Mouse (Mus musculus) forebrain, embryonic 16.5 days (tissue): Measurements from ENCODE around the gene Myo16. TPM values are rescaled to one million over a fixed set of nuclear protein-coding genes. Genes with fewer than 3 reads are reported as not detected.

ENCODE experiments used
- ATAC-seq: fragments of 200-750 bp; cut with Nextera tagmentation; 2 replicates; pipeline ENCODE4 v1.8.0; 2017; ENCODE audit warnings: mild to moderate bottlenecking, moderate library complexity
- H3K27ac ChIP-seq: fragments of 300-500 bp; sonication (generic); 2 replicates; pipeline ENCODE4 v1.5.1; 2014; ENCODE audit warnings: low read length, control low read depth
- H3K27me3 ChIP-seq: fragments of 300-500 bp; sonication (generic); replicated peaks from 2 replicates; pipeline ENCODE4 v1.6.1; 2014; ENCODE audit warnings: low read length; ENCODE audit not compliant: control insufficient read depth, insufficient read depth
- H3K36me3 ChIP-seq: fragments of 300-500 bp; sonication (generic); 2 replicates; pipeline ENCODE4 v1.6.1; 2014; ENCODE audit not compliant: control insufficient read depth, insufficient read depth
- H3K4me1 ChIP-seq: fragments of 300-500 bp; sonication (generic); replicated peaks from 2 replicates; pipeline ENCODE4 v1.6.1; 2014; ENCODE audit warnings: low read length; ENCODE audit not compliant: control insufficient read depth, insufficient read depth
- H3K4me2 ChIP-seq: fragments of 300-500 bp; sonication (generic); 2 replicates; pipeline ENCODE4 v1.6.1; 2014; ENCODE audit warnings: mild to moderate bottlenecking, low read length, control low read depth
- H3K4me3 ChIP-seq: fragments of 300-500 bp; sonication (generic); replicated peaks from 2 replicates; pipeline ENCODE4 v1.5.1; 2014; ENCODE audit warnings: mild to moderate bottlenecking, low read length, control low read depth
- H3K9ac ChIP-seq: fragments of 300-500 bp; sonication (generic); replicated peaks from 2 replicates; pipeline ENCODE4 v1.6.1; 2014; ENCODE audit warnings: low read depth, low read length, control low read depth
- H3K9me3 ChIP-seq: fragments of 300-500 bp; sonication (generic); 2 replicates; pipeline ENCODE4 v1.6.1; 2016; ENCODE audit warnings: low read length; ENCODE audit not compliant: control insufficient read depth
- WGBS: fragments of 180-500 bp; shearing (Covaris S2); extraction: QIAGEN DNeasy Blood & Tissue Kit; methylation state at CpG from one replicate; pipeline ENCODE4 v1.1.7; 2014; 5-methylcytosine and 5-hydroxymethylcytosine counted together
- polyA plus RNA-seq: library from polyadenylated mRNA; unstranded; fragments of >200 nt; fragmentation: Nextera tagmentation; extraction: Ambion mirVana; gene quantifications from 2 replicates; pipeline ENCODE4 v1.2.1, GENCODE M21; 2015

Gene Myo16
- polyA plus RNA-seq, 1 experiment from 2014 or later, result 5.8 TPM

- Histone ChIP-seq H3K4me2 (no peak overlapping the region), H3K4me3 (no peak overlapping the region), H3K4me1 (peaks cover 17% of the 10 kb centered on the region), H3K27me3 (no peaks in the 10 kb centered on the region), H3K27ac (no peak overlapping the region), H3K36me3 (no peaks in the 10 kb centered on the region), H3K9me3 (no peaks in the 10 kb centered on the region), H3K9ac (no peak overlapping the region)
- 40% methylated on average over 12 of the region's 12 CpGs for WGBS
- no peak for ATAC-seq
Measured at GRCm38 (mm10) chr8:10307770-10308476, 154.2 kb downstream of the Myo16 start.

- 89% methylated on average over 2 of the region's 2 CpGs for WGBS
- ATAC-seq, result no peak
- Histone ChIP-seq H3K4me2 (no peak overlapping the region), H3K9me3 (no peaks in the 10 kb centered on the region), H3K4me3 (no peak overlapping the region), H3K27me3 (no peaks in the 10 kb centered on the region), H3K36me3 (no peaks in the 10 kb centered on the region), H3K27ac (no peak overlapping the region), H3K9ac (no peak overlapping the region), H3K4me1 (peaks cover 7% of the 10 kb centered on the region)
Measured at GRCm38 (mm10) chr8:10310470-10310869, 156.8 kb downstream of the Myo16 start.

- no peaks in the 10 kb centered on the region for H3K9me3 ChIP-seq
- WGBS, result 83% methylated on average over 10 of the region's 10 CpGs
- H3K4me2 ChIP-seq, result no peak overlapping the region
- no peak overlapping the region for H3K27ac ChIP-seq
- ATAC-seq, result no peak
- H3K4me1 ChIP-seq, result peaks cover 7% of the 10 kb centered on the region
- no peaks in the 10 kb centered on the region for H3K27me3 ChIP-seq
- no peak overlapping the region for H3K4me3 ChIP-seq
- H3K9ac ChIP-seq, result no peak overlapping the region
- H3K36me3 ChIP-seq, result no peaks in the 10 kb centered on the region
Measured at GRCm38 (mm10) chr8:10312316-10312715, 158.6 kb downstream of the Myo16 start.

- Histone ChIP-seq H3K27me3 (no peaks in the 10 kb centered on the region), H3K27ac (no peak overlapping the region), H3K9me3 (no peaks in the 10 kb centered on the region), H3K36me3 (no peaks in the 10 kb centered on the region), H3K4me2 (no peak overlapping the region), H3K9ac (no peak overlapping the region), H3K4me3 (no peak overlapping the region), H3K4me1 (no peaks in the 10 kb centered on the region)
- ATAC-seq, result peak; percentile 62
- 42% methylated on average over 5 of the region's 5 CpGs for WGBS
Measured at GRCm38 (mm10) chr8:10316201-10316600, 162.5 kb downstream of the Myo16 start.

- H3K4me1 ChIP-seq, result no peaks in the 10 kb centered on the region
- 0 out of 2 replicates have a peak overlapping the region, but pooled peaks have one; percentile 24 for H3K27ac ChIP-seq
- no peak overlapping the region for H3K4me2 ChIP-seq
- H3K9me3 ChIP-seq, result no peaks in the 10 kb centered on the region
- no peaks in the 10 kb centered on the region for H3K27me3 ChIP-seq
- H3K36me3 ChIP-seq, result no peaks in the 10 kb centered on the region
- no peak overlapping the region for H3K9ac ChIP-seq
- ATAC-seq, result peak; percentile 81
- WGBS, result 65% methylated on average over 7 of the region's 7 CpGs
- no peak overlapping the region for H3K4me3 ChIP-seq
Measured at GRCm38 (mm10) chr8:10318103-10318502, 164.4 kb downstream of the Myo16 start.

- no peak overlapping the region for H3K27ac ChIP-seq
- no peak overlapping the region for H3K9ac ChIP-seq
- WGBS, result 71% methylated on average over 1 of the region's 1 CpGs
- H3K9me3 ChIP-seq, result no peaks in the 10 kb centered on the region
- ATAC-seq, result no peak
- H3K36me3 ChIP-seq, result no peaks in the 10 kb centered on the region
- H3K4me1 ChIP-seq, result no peaks in the 10 kb centered on the region
- no peak overlapping the region for H3K4me3 ChIP-seq
- no peak overlapping the region for H3K4me2 ChIP-seq
- no peaks in the 10 kb centered on the region for H3K27me3 ChIP-seq
Measured at GRCm38 (mm10) chr8:10350451-10350850, 196.7 kb downstream of the Myo16 start.

- no peak for ATAC-seq
- 80% methylated on average over 4 of the region's 4 CpGs for WGBS
Measured at GRCm38 (mm10) chr8:10358711-10359110, 205.0 kb downstream of the Myo16 start.

GRCm38 (mm10) chr8:10362949-10363348, 209.2 kb downstream of the Myo16 start:
- Histone ChIP-seq H3K27ac (no peak overlapping the region), H3K36me3 (no peaks in the 10 kb centered on the region), H3K4me2 (no peak overlapping the region), H3K27me3 (no peaks in the 10 kb centered on the region), H3K9ac (no peak overlapping the region), H3K4me3 (no peak overlapping the region), H3K4me1 (peaks cover 8% of the 10 kb centered on the region; the same call in 1 of the 2 replicates), H3K9me3 (no peaks in the 10 kb centered on the region)
- no peak for ATAC-seq
- 94% methylated on average over 2 of the region's 2 CpGs for WGBS

More at GRCm38 (mm10) chr8:10358711-10359110, 205.0 kb downstream of the Myo16 start:
- no peak overlapping the region for H3K27ac ChIP-seq
- no peak overlapping the region for H3K4me2 ChIP-seq
- H3K4me3 ChIP-seq, result no peak overlapping the region
- H3K9me3 ChIP-seq, result no peaks in the 10 kb centered on the region
- H3K9ac ChIP-seq, result no peak overlapping the region
- no peaks in the 10 kb centered on the region for H3K36me3 ChIP-seq
- H3K27me3 ChIP-seq, result no peaks in the 10 kb centered on the region
- peaks cover 8% of the 10 kb centered on the region; the same call in 1 of the 2 replicates for H3K4me1 ChIP-seq

- H3K36me3 ChIP-seq, result no peaks in the 10 kb centered on the region
- H3K9ac ChIP-seq, result no peak overlapping the region
- H3K4me3 ChIP-seq, result no peak overlapping the region
- no peaks in the 10 kb centered on the region for H3K27me3 ChIP-seq
- no peak overlapping the region for H3K4me2 ChIP-seq
- 65% methylated on average over 13 of the region's 13 CpGs for WGBS
- no peak overlapping the region for H3K27ac ChIP-seq
- no peak for ATAC-seq
- peaks cover 8% of the 10 kb centered on the region; the same call in 1 of the 2 replicates for H3K4me1 ChIP-seq
- H3K9me3 ChIP-seq, result no peaks in the 10 kb centered on the region
Measured at GRCm38 (mm10) chr8:10363654-10364406, 210.1 kb downstream of the Myo16 start.
